In the genomic region with DNA sequence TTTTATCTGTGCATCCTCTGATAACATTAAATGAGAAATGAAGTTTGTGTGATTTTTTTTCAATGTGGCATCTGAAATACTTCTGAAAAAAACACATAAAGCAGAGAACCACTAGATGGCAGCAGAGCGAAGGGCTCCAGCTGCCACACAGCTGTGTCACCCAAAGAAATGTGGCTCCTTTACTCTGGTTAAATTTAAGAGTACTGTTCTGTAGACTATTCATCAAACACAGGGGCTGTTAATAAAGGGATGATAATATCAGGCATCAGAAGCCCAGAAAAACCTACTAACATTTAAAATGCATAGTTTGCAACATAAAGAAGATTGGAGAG, we compare ENCODE assay signal across 9 mouse cellular contexts. TPM values are rescaled to one million over a fixed set of nuclear protein-coding genes. Genes with fewer than 3 reads are reported as not detected.
A peak's percentile ranks its signal among the peaks of the same experiment; 100 is the strongest.
DNase-seq lines count a peak whose midpoint lies in the region; ATAC-seq and TF ChIP-seq lines count a peak whose summit lies in the region.
"Had no signal": no experiment of that assay in that cellular context is flagged by ENCODE, and none has a peak within 500 bp of the region (broad histone marks: within the 10 kb centered on the region; RNA-seq: fewer than 3 reads in every experiment).

No protein-coding gene starts in this region.

- 0 out of 2 replicates have a peak, but pooled peaks have one; percentile 62 for ATAC-seq in embryonic facial prominence, embryonic 11.5 days (replicated peaks; ENCODE audit: insufficient number of reproducible peaks, low FRiP score, low TSS enrichment, low read depth)
- ATAC-seq in megakaryocyte, adult 5-6 weeks (ENCODE audit: poor library complexity, severe bottlenecking), result peak; percentile 60

- H3K27me3 ChIP-seq in embryonic facial prominence, embryonic 11.5 days (ENCODE audit: control insufficient read depth, insufficient read depth, low read length), result no peaks in the 10 kb centered on the region
- H3K27me3 ChIP-seq in small intestine, adult 2 months (ENCODE audit: control insufficient read depth, insufficient read depth, low read length), result no peaks in the 10 kb centered on the region

- no peak for TF ChIP-seq POLR2A in small intestine, adult 2 months (IDR thresholded peaks at IDR 0.05; ENCODE audit: low read depth, low read length)

- H3K4me2 ChIP-seq in embryonic facial prominence, embryonic 11.5 days (ENCODE audit: low read depth, low read length), result no peak overlapping the region

- H3K4me1 ChIP-seq in embryonic facial prominence, embryonic 11.5 days (ENCODE audit: control insufficient read depth, insufficient read depth, low read length), result no peaks in the 10 kb centered on the region
- H3K4me1 ChIP-seq in small intestine, adult 2 months (ENCODE audit: control insufficient read depth, insufficient read depth, insufficient read length, low read length), result peaks cover 3% of the 10 kb centered on the region; the same call in 1 of the 2 replicates

- 0% methylated on average over 1 of the region's 1 CpGs for WGBS in embryonic facial prominence, embryonic 11.5 days
- 2% methylated on average over 1 of the region's 1 CpGs for WGBS in small intestine, adult 2 months

- H3K9me3 ChIP-seq in embryonic facial prominence, embryonic 11.5 days (replicated peaks; ENCODE audit: control insufficient read depth, low read length), result no peaks in the 10 kb centered on the region

- peak; percentile 64 for DNase-seq in adrenal gland, postnatal 10 days
- DNase-seq in adrenal gland, postnatal 4 days (ENCODE audit: low spot score in 2 of 2), result no peak
- peak; percentile 26 to 51 for DNase-seq in right cerebral cortex, adult 2 months (ENCODE audit: low spot score in 2 of 2)
- no peak for DNase-seq in right cerebral cortex, postnatal 25 days
- DNase-seq in embryonic facial prominence, embryonic 11.5 days (ENCODE audit: low spot score), result peak; percentile 86
- DNase-seq in induced T-regulatory cell, adult 2 months (ENCODE audit: low read depth), result peak; percentile 83

- no peaks in the 10 kb centered on the region for H3K36me3 ChIP-seq in embryonic facial prominence, embryonic 11.5 days (replicated peaks; ENCODE audit: control insufficient read depth, insufficient read depth, low read depth, low read length)
- H3K36me3 ChIP-seq in small intestine, adult 2 months (ENCODE audit: control insufficient read depth, insufficient read depth, low read length), result no peaks in the 10 kb centered on the region

- no peak overlapping the region for H3K4me3 ChIP-seq in embryonic facial prominence, embryonic 11.5 days (ENCODE audit: low read depth, low read length)
- H3K4me3 ChIP-seq in small intestine, adult 2 months (ENCODE audit: low read depth, low read length), result no peak overlapping the region

- no peak overlapping the region for H3K27ac ChIP-seq in embryonic facial prominence, embryonic 11.5 days (replicated peaks; ENCODE audit: low read depth, low read length)
- H3K27ac ChIP-seq in small intestine, adult 2 months (ENCODE audit: insufficient read depth, low read depth, low read length), result no peak overlapping the region

- H3K9ac ChIP-seq in embryonic facial prominence, embryonic 11.5 days (replicated peaks; ENCODE audit: low read length), result no peak overlapping the region

- TF ChIP-seq CTCF in small intestine, adult 2 months (IDR thresholded peaks at IDR 0.05; ENCODE audit: extremely low read depth, insufficient read length, insufficient replicate concordance, low read depth, low read length), result peak; percentile 93; the same call in 1 of the 2 replicates

RNA-seq across cellular contexts. Expression of gene Lrrc72, which starts 38.1 kb away (rescaled TPM):
- total RNA-seq in adrenal gland, postnatal 10 days (2021), result not detected
- total RNA-seq in adrenal gland, postnatal 4 days (2021), result not detected
- polyA plus RNA-seq in embryonic facial prominence, embryonic 11.5 days (2014; fragmentation: Nextera tagmentation; extraction: Ambion mirVana), result not detected in 2 replicates
- total RNA-seq in megakaryocyte, adult 5-6 weeks (2015), result 0.22 TPM in 1 of 2 replicates, not detected in the other
- not detected in 2 replicates for total RNA-seq in megakaryocyte, adult 5-6 weeks (2017)
- not detected in 2 replicates for polyA plus RNA-seq in small intestine, adult 2 months (2012; rRNA removed)
- total RNA-seq: layer of hippocampus, postnatal 14 days had no signal

RNA-seq across cellular contexts. Expression of gene Bzw2, which starts 57.2 kb away (rescaled TPM):
- 10 to 100 TPM; 40.2 to 67.5 TPM for total RNA-seq in adrenal gland, postnatal 10 days (2021)
- total RNA-seq in adrenal gland, postnatal 4 days (2021), result 10 to 100 TPM; 51.0 to 61.0 TPM
- polyA plus RNA-seq in embryonic facial prominence, embryonic 11.5 days (2014; fragmentation: Nextera tagmentation; extraction: Ambion mirVana), result 351 and 387 TPM in 2 replicates
- total RNA-seq in megakaryocyte, adult 5-6 weeks (2015), result 26.5 and 30.0 TPM in 2 replicates
- total RNA-seq in megakaryocyte, adult 5-6 weeks (2017), result 20.0 and 24.5 TPM in 2 replicates
- 2.5 and 4.8 TPM in 2 replicates for polyA plus RNA-seq in small intestine, adult 2 months (2012; rRNA removed)

RNA-seq across cellular contexts. Expression of gene Ankmy2, which starts 58.2 kb away (rescaled TPM):
- 10 to 100 TPM; 28.6 to 34.7 TPM for total RNA-seq in adrenal gland, postnatal 10 days (2021)
- total RNA-seq in adrenal gland, postnatal 4 days (2021), result 10 to 100 TPM; 44.6 to 45.5 TPM
- polyA plus RNA-seq in embryonic facial prominence, embryonic 11.5 days (2014; fragmentation: Nextera tagmentation; extraction: Ambion mirVana), result 37.8 and 39.6 TPM in 2 replicates
- 13.8 and 15.5 TPM in 2 replicates for total RNA-seq in megakaryocyte, adult 5-6 weeks (2015)
- total RNA-seq in megakaryocyte, adult 5-6 weeks (2017), result 17.2 and 21.6 TPM in 2 replicates
- polyA plus RNA-seq in small intestine, adult 2 months (2012; rRNA removed), result 3.4 and 5.5 TPM in 2 replicates

Comparison
In these comparisons a context has a peak if more than half of its experiments do, and no peak if none do; other contexts are left out.
1. DNase-seq: peak in adrenal gland, postnatal 10 days (single experiment), right cerebral cortex, adult 2 months (2 of 2), embryonic facial prominence, embryonic 11.5 days (single experiment) and induced T-regulatory cell, adult 2 months (single experiment); none in adrenal gland, postnatal 4 days (0 of 2) and right cerebral cortex, postnatal 25 days (single experiment).